Mouse (Mus musculus) stomach, postnatal 0 days (tissue): ENCODE results near the gene Lrit2. TPM values are rescaled to one million over a fixed set of nuclear protein-coding genes. Genes with fewer than 3 reads are reported as not detected.
A peak's percentile ranks its signal among the peaks of the same experiment; 100 is the strongest.

ENCODE experiments used
- ATAC-seq: fragments of 200-750 bp; cut with Nextera tagmentation; 2 replicates; pipeline ENCODE4 v1.8.0; 2017; ENCODE audit not compliant: low FRiP score, low TSS enrichment
- DNase-seq: peaks from one replicate; pipeline ENCODE4 v3.0.0-alpha.2; 2016; ENCODE audit warnings: low spot score
- H3K27ac ChIP-seq: fragments of 300-500 bp; sonication (generic); replicated peaks from 2 replicates; pipeline ENCODE4 v1.5.1; 2014; ENCODE audit warnings: mild to moderate bottlenecking, control low read depth
- H3K27me3 ChIP-seq: fragments of 300-500 bp; sonication (generic); 2 replicates; pipeline ENCODE4 v1.6.1; 2014; ENCODE audit warnings: low read length; ENCODE audit not compliant: control insufficient read depth, insufficient read depth
- H3K36me3 ChIP-seq: fragments of 300-500 bp; sonication (generic); 2 replicates; pipeline ENCODE4 v1.6.1; 2014; ENCODE audit warnings: low read length, mixed read lengths; ENCODE audit not compliant: control insufficient read depth, insufficient read depth
- H3K4me1 ChIP-seq: fragments of 300-500 bp; sonication (generic); replicated peaks from 2 replicates; pipeline ENCODE4 v1.6.1; 2014; ENCODE audit warnings: antibody characterized with exemption; ENCODE audit not compliant: control insufficient read depth, insufficient read depth
- H3K4me2 ChIP-seq: fragments of 300-500 bp; sonication (generic); replicated peaks from 2 replicates; pipeline ENCODE4 v1.6.1; 2014; ENCODE audit warnings: low read depth, mild to moderate bottlenecking, control low read depth, moderate library complexity
- H3K4me3 ChIP-seq: fragments of 300-500 bp; sonication (generic); 2 replicates; pipeline ENCODE4 v1.5.1; 2014; ENCODE audit warnings: low read depth, low read length, control low read depth
- H3K9ac ChIP-seq: fragments of 300-500 bp; sonication (generic); 2 replicates; pipeline ENCODE4 v1.6.1; 2014; ENCODE audit warnings: mild to moderate bottlenecking, low read length, control low read depth, mixed read lengths
- H3K9me3 ChIP-seq: fragments of 300-500 bp; sonication (generic); 2 replicates; pipeline ENCODE4 v1.6.1; 2016; ENCODE audit warnings: low read length; ENCODE audit not compliant: control insufficient read depth
- CTCF ChIP-seq: IDR thresholded peaks from 2 replicates; pipeline ENCODE4 v1.5.1; 2016; ENCODE audit warnings: antibody characterized with exemption, low read depth, mild to moderate bottlenecking, moderate library complexity
- EP300 ChIP-seq: optimal IDR thresholded peaks from 2 replicates; pipeline ENCODE3; 2016; ENCODE audit warnings: antibody characterized with exemption
- WGBS: fragments of 180-500 bp; shearing (Covaris S2); extraction: QIAGEN DNeasy Blood & Tissue Kit; methylation state at CpG from one replicate; pipeline ENCODE4 v1.1.7; 2014; 5-methylcytosine and 5-hydroxymethylcytosine counted together
- polyA plus RNA-seq: library from polyadenylated mRNA; unstranded; fragments of >200 nt; fragmentation: Nextera tagmentation; extraction: Ambion mirVana; gene quantifications from 2 replicates; pipeline ENCODE4 v1.2.1, GENCODE M21; 2015

Lrit2 gene
- not detected in 2 replicates for polyA plus RNA-seq

DNA sequence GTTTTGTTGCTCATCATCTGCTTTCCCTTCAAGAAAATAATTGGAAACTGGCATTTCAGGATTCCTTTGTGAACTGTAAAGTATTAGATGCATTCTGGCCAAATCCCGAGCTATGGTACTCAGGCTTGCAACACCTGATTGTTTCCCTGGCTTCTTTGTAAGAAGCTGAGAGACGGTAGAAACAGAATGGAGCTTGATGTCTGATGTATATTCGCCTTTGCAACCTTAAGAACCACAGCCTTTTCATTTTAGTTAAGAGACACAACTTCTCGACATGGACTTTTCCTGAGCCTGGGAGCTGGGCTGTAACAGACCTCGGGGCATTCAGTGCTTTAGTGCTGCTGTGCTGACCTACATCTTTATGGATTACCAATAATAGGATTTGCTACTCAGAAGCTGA lies at the start of gene Lrit2:
Lrit2 (plus strand) TSS at position 301 of the 400 bp plus-strand sequence.
- H3K4me1 ChIP-seq, result no peaks in the 10 kb centered on the region
- H3K27me3 ChIP-seq, result no peaks in the 10 kb centered on the region
- TF ChIP-seq EP300, result no peak
- no peak for TF ChIP-seq CTCF
- DNase-seq (no peak), ATAC-seq (no peak)
- H3K4me3 ChIP-seq, result no peak within 1 kb of the TSS
- H3K27ac ChIP-seq, result no peak within 1 kb of the TSS
- no peak within 1 kb of the TSS for H3K4me2 ChIP-seq
- WGBS, result 81% methylated on average over 5 of the region's 5 CpGs
- H3K9ac ChIP-seq, result no peak within 1 kb of the TSS
- no peaks in the 10 kb centered on the region for H3K36me3 ChIP-seq
- no peaks in the 10 kb centered on the region for H3K9me3 ChIP-seq

DNA sequence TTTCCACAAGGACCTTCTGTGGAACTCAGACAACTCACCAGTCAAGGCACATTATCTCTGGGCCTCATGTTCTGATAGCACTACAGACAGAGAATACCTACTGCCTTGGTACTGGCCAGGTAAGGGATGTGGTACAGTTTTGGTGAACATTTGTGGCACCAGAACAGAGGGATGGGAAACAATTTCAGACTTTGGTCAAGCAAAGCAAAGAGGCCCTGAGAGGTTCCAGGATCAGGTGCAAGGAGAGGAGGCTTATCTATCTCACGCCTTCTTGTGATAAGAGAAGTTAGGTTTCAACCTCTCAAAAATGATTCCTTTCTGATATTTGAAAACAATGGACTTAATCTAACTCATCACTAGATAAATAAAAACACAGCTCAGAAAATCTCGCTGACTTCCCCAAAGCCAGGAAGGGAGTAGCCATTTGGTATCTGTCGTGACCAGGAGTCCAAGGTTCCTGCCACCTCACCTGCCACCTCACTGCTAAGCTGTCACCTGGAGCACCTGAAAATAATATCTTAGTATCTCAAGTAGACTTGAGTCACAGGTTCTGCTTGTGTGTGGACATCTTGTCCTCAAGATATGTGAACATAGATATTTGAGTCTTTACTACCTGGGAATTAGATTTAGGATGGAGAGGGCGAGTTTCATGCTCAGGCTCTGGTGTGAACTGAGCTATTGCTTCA lies 40.3 kb upstream of the Lrit2 start:
- Histone ChIP-seq H3K4me2 (no peak overlapping the region), H3K9ac (no peak overlapping the region), H3K4me3 (no peak overlapping the region), H3K27me3 (no peaks in the 10 kb centered on the region), H3K27ac (no peak overlapping the region), H3K4me1 (no peaks in the 10 kb centered on the region), H3K9me3 (no peaks in the 10 kb centered on the region), H3K36me3 (no peaks in the 10 kb centered on the region)
- 60% methylated on average over 4 of the region's 4 CpGs for WGBS
- no peak for DNase-seq
- TF ChIP-seq EP300, result no peak
- no peak for TF ChIP-seq CTCF
- ATAC-seq, result no peak

DNA sequence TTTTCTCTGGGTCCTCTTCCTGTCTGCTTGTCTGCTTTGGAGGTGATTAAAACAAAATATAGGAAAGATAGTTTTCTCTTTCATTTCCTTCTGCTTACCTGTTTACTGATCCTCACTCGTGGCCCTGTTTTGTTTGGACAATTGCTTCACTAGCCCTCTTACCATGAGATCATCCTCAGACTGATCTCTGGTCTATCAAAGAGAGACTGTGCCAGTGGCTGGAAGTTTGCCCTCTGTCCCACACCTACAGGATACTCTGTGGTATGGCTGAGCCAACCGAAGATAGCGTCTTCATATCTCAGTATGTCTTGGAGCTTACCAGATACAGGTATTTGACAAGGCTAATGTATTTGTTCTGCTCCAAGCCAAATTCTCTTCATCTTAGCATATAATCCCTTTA lies 39.8 kb upstream of the Lrit2 start:
- H3K4me2 ChIP-seq, result no peak overlapping the region
- no peak overlapping the region for H3K4me3 ChIP-seq
- H3K27ac ChIP-seq, result no peak overlapping the region
- no peak for TF ChIP-seq CTCF
- no peak for TF ChIP-seq EP300
- no peaks in the 10 kb centered on the region for H3K36me3 ChIP-seq
- WGBS, result 88% methylated on average over 3 of the region's 3 CpGs
- H3K27me3 ChIP-seq, result no peaks in the 10 kb centered on the region
- no peak for DNase-seq
- H3K9ac ChIP-seq, result no peak overlapping the region
- H3K4me1 ChIP-seq, result no peaks in the 10 kb centered on the region
- H3K9me3 ChIP-seq, result no peaks in the 10 kb centered on the region
- ATAC-seq, result no peak

DNA sequence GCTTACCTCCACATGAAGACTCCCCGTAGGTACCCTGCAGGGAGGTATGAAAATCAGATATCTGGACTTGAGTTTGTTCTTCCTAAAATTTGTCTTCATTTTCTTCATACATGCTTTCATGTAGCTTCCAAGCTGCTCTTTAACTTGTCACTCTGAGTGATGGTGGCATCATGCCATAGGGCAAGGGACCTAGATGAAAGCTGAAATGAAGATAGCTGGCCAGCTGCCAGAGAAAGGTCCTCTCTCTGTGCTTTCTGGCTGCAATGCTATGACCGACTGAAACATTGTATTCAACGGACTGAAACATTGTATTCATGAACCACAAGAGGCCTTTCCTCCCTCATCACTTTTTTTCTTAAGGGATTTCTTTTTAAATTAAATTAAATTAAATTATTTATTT lies 39.2 kb upstream of the Lrit2 start:
- ATAC-seq, result no peak
- 88% methylated on average over 3 of the region's 3 CpGs for WGBS
- TF ChIP-seq EP300 (no peak), CTCF (no peak)

DNA sequence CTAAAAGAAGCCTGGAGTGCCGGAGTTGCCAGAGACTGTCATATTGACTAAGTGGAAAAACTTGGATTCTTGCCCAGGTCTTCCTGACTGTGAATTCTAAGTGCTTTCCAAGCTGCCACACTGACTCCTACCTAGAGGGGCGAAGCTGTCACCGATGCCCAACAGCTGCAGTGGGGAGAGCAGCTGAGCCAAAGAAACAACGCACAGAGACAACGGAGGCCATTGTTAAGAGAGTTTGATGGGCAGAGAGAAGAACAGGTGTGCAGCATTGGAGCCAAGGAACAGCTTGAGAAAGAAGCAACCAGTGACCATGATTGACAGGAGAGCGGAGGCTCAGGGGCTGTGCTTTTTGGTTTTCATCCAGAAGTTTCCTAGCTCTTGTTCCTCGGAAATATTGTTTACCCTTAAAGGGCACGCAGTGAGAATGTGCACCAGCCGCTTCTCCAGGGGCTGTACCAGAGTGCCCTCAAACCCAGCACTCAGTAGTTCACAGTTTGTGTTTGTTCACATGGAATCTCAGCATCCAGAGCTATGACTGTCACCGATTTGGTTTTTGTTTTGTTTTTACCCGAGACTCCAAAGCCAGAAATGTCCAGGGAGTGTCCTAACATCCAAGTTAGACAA lies 35.1 kb upstream of the Lrit2 start:
- DNase-seq (no peak), ATAC-seq (no peak)
- no peak overlapping the region for H3K4me3 ChIP-seq
- H3K9me3 ChIP-seq, result no peaks in the 10 kb centered on the region
- no peaks in the 10 kb centered on the region for H3K36me3 ChIP-seq
- no peaks in the 10 kb centered on the region for H3K4me1 ChIP-seq
- no peak overlapping the region for H3K27ac ChIP-seq
- no peak overlapping the region for H3K9ac ChIP-seq
- TF ChIP-seq EP300 (no peak), CTCF (no peak)
- H3K4me2 ChIP-seq, result no peak overlapping the region
- H3K27me3 ChIP-seq, result no peaks in the 10 kb centered on the region
- WGBS, result 54% methylated on average over 11 of the region's 11 CpGs

More for the DNA sequence above, 39.2 kb upstream of the Lrit2 start:
- H3K27me3 ChIP-seq, result no peaks in the 10 kb centered on the region
- DNase-seq, result no peak
- no peaks in the 10 kb centered on the region for H3K9me3 ChIP-seq
- no peaks in the 10 kb centered on the region for H3K4me1 ChIP-seq
- H3K4me2 ChIP-seq, result no peak overlapping the region
- H3K4me3 ChIP-seq, result no peak overlapping the region
- H3K9ac ChIP-seq, result no peak overlapping the region
- no peaks in the 10 kb centered on the region for H3K36me3 ChIP-seq
- no peak overlapping the region for H3K27ac ChIP-seq

DNA sequence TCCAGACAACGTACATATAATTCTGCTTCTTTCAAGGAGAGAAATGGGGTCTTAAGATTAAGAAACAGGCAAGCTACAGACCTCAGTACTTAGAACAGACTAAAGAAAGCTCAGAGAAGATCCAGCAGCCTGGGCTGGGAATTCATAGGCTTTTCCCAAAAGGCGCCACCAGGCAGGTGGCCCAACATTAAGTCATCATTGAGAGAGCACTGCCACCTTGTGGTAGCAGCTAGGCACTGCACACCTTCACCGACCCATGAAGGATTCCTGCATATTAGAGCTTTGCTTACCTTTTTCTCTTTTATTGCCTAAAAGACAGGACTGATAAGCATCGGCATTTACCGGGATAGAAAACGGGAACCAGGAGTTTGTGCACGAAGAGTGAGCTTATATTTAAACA lies 34.5 kb upstream of the Lrit2 start:
- WGBS, result 13% methylated on average over 7 of the region's 7 CpGs
- TF ChIP-seq EP300 (no peak), CTCF (peak; percentile 94)
- DNase-seq (peak; percentile 69), ATAC-seq (no peak)
- Histone ChIP-seq H3K27me3 (no peaks in the 10 kb centered on the region), H3K36me3 (no peaks in the 10 kb centered on the region), H3K9ac (no peak overlapping the region), H3K4me1 (no peaks in the 10 kb centered on the region), H3K27ac (no peak overlapping the region), H3K4me2 (no peak overlapping the region), H3K9me3 (no peaks in the 10 kb centered on the region), H3K4me3 (no peak overlapping the region)
